ENCODE assay signal across 13 mouse cellular contexts in genomic region chr2:5025162-5025733, GRCm38 (mm10). TPM values are rescaled to one million over a fixed set of nuclear protein-coding genes. Genes with fewer than 3 reads are reported as not detected.
DNase-seq lines count a peak whose midpoint lies in the region; ATAC-seq and TF ChIP-seq lines count a peak whose summit lies in the region.
"Had no signal": no experiment of that assay in that cellular context is flagged by ENCODE, and none has a peak within 500 bp of the region (broad histone marks: within the 10 kb centered on the region; RNA-seq: fewer than 3 reads in every experiment).

No protein-coding gene starts in this region.

- peak; percentile 50 for TF ChIP-seq CTCF in gastrocnemius, adult 2 months (IDR thresholded peaks at IDR 0.05)

- peak; percentile 55; the same call in 1 of the 2 replicates for ATAC-seq in granulocyte monocyte progenitor cell, adult 5-6 weeks (replicated peaks; ENCODE audit: poor library complexity, severe bottlenecking)

- no peak for DNase-seq in gastrocnemius, adult 2 months
- DNase-seq in gastrocnemius, postnatal 36 days = no peak
- peak; percentile 17 for DNase-seq in thymus, postnatal 14 days
- DNase-seq in thymus, postnatal 25 days = no peak
- DNase-seq in frontal cortex, postnatal 10 days (ENCODE audit: low spot score in 2 of 2) = no peak
- DNase-seq in layer of hippocampus, postnatal 14 days (ENCODE audit: low spot score in 2 of 2) = no peak
- DNase-seq in right cerebral cortex, postnatal 14 days = no peak
- DNase-seq: adrenal gland, postnatal 36 days; gastrocnemius, postnatal 10 days had no signal

- H3K4me3 ChIP-seq in gastrocnemius, adult 2 months = no peak overlapping the region
- H3K4me3 ChIP-seq: embryonic facial prominence, embryonic 15.5 days; hindbrain, embryonic 10.5 days had no signal

- intact Hi-C loops in gastrocnemius, adult 2 months (cut with DNase I) = loop anchor here (5.0 kb wide), 1 partner anchor 37 kb away; the partner anchor contains the start of gene Optn
- intact Hi-C loops in gastrocnemius, postnatal 36 days (cut with DNase I) = no loop called here

- peak overlapping the region; percentile 40; the same call in 1 of the 2 replicates for H3K27ac ChIP-seq in gastrocnemius, adult 2 months
- H3K27ac ChIP-seq: embryonic facial prominence, embryonic 15.5 days; hindbrain, embryonic 10.5 days had no signal

RNA-seq across cellular contexts. Expression of gene Mcm10, which starts 12.7 kb away (rescaled TPM):
- total RNA-seq in gastrocnemius, adult 2 months (2021) = under 1 TPM in 1 of 2 experiments, not detected in 1; 0.08 TPM
- under 1 TPM in 1 of 2 experiments, not detected in 1; 0.74 TPM for total RNA-seq in gastrocnemius, postnatal 36 days (2021)
- 71.2 and 82.0 TPM in 2 replicates for total RNA-seq in granulocyte monocyte progenitor cell, adult 5-6 weeks (2014; fragmentation: Nextera tagmentation)
- total RNA-seq in granulocyte monocyte progenitor cell, adult 5-6 weeks (2017) = 74.6 and 98.7 TPM in 2 replicates
- 1 to 10 TPM; 1.7 to 3.6 TPM for total RNA-seq in layer of hippocampus, postnatal 14 days (2021)

RNA-seq across cellular contexts. Expression of gene Optn, which starts 38.6 kb away (rescaled TPM):
- 10 to 100 TPM; 80.2 to 99.2 TPM for total RNA-seq in gastrocnemius, adult 2 months (2021)
- 10 to 100 TPM; 66.8 to 73.0 TPM for total RNA-seq in gastrocnemius, postnatal 36 days (2021)
- total RNA-seq in granulocyte monocyte progenitor cell, adult 5-6 weeks (2014; fragmentation: Nextera tagmentation) = 0.68 and 4.2 TPM in 2 replicates
- 3.7 and 7.2 TPM in 2 replicates for total RNA-seq in granulocyte monocyte progenitor cell, adult 5-6 weeks (2017)
- 10 to 100 TPM; 17.5 to 17.6 TPM for total RNA-seq in layer of hippocampus, postnatal 14 days (2021)

RNA-seq across cellular contexts. Expression of gene Ucma, which starts 49.3 kb away (rescaled TPM):
- not detected for total RNA-seq in gastrocnemius, adult 2 months (2021)
- total RNA-seq in gastrocnemius, postnatal 36 days (2021) = not detected
- not detected in 2 replicates for total RNA-seq in granulocyte monocyte progenitor cell, adult 5-6 weeks (2014; fragmentation: Nextera tagmentation)
- not detected in 2 replicates for total RNA-seq in granulocyte monocyte progenitor cell, adult 5-6 weeks (2017)
- total RNA-seq in layer of hippocampus, postnatal 14 days (2021) = 1 to 10 TPM; 2.8 to 3.1 TPM
- total RNA-seq: adrenal gland, postnatal 36 days; monocyte, adult 5-6 weeks had no signal

Comparison
In these comparisons a context has a peak if more than half of its experiments do, and no peak if none do; other contexts are left out.
1. RNA of gene Mcm10, which starts 12.7 kb away (total RNA-seq): 71.2 to 98.7 TPM in granulocyte monocyte progenitor cell, adult 5-6 weeks; 1.7 to 3.6 TPM in layer of hippocampus, postnatal 14 days, 0.74 TPM in gastrocnemius, postnatal 36 days and 0.08 TPM in gastrocnemius, adult 2 months; every median in the first group is over 10 times any median in the second.